Mouse (Mus musculus) frontal cortex, adult (tissue): ENCODE results near the gene Elf2.

Source experiments
- ATAC-seq: cut with Nextera tagmentation; 2 replicates; pipeline ENCODE4 v1.9.2; 2017; ENCODE audit warnings: mild to moderate bottlenecking, moderate library complexity, mixed read lengths; ENCODE audit not compliant: low TSS enrichment

Gene Elf2

DNA sequence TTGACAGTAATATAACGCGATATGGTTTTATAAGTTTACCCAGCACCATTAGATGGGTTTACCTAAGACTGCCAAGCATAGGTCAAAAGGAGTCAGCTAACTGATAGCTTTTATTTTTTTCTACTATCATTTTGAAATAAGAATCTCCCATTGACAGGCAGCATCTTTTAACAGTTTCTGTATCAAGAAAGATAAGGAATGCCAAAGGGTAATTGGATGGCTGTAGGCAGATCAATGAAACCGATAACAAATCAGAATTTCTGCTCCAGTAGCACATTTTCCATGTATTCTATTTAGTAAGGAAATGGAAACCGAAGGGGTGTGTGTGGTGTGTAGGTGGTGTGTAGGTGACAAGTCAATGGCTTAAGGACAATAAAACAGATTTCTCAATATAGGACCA lies 62.0 kb downstream of the Elf2 start:
- no peak for ATAC-seq

DNA sequence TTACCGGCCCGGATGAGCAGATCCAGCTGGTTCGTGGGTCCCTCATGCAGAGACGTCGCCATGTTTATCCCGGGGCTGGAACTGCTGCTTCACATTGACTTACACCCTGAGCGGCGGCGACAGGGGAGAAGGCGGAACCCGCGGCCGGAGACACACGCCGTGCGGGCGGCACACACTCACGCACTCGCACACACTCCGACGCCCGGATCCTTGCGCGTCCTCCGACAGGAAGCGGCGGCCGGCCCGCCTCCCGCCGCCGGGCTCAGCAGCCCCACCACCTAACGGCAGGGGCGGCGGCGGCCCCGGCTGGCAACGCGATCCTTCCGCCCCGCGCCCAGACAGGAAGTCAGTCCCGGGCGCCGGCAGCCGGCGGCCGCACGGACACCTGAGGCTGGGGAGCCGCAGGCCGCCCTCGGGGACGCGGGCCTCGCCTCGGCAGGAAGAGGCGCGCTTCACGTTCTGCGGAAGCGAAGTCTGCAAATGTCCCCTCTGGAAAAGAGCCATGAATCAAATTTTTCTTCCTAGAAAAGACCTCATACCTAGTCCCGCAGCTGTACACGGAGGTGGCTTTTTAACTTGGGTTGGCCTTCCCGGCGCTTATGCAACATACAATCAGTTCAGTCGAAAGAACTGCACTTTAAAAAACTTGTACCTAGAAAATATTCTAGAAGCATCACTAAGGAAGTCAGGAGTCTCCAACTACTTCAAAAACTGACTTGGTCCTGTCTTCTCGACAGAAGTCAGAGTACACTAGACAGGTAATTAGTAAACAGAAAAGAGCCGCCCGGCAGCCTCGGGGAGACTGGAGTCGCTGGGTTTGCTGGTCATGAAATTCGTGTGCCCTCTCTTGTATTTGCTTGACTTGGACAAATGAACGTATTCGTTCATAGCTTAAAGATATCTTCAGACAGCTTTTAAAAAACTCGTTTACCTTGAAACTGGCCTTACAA lies 63.0 kb downstream of the Elf2 start:
- ATAC-seq: peak; percentile 78

DNA sequence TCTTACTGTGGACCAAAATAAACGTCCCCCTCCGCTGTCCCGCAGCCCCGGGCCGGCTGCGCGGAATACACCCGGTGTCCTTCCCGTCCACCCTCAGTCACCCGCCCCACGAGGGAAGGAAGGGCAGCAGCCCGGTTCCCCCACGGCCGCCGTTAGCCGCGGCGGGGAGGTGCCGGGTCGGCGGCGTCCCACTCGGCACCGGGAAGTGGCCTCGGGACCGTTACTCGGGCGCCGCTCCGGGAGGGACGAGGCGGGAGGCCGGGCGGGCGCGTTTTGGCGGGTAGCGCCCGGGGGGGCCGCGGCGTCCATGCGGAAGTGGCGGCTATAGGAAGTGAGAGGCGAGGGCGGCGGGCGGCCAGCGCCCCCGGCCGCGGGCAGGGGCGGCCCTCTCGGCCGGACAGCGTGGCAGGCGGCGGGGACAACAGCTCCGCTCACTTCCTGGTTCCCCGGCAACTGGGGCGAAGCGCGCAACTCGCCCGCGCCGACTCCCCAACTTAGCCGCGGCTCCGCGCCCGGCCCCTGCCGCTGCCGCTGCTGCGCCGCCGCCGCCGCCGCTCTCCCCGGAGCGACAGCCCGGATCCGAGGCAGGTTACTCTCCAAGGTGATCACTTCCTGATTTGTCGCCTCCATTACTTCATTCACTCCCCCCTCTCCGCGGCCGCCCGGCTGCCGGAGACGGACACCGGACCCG lies 63.9 kb downstream of the Elf2 start:
- peak; percentile 40 for ATAC-seq

DNA sequence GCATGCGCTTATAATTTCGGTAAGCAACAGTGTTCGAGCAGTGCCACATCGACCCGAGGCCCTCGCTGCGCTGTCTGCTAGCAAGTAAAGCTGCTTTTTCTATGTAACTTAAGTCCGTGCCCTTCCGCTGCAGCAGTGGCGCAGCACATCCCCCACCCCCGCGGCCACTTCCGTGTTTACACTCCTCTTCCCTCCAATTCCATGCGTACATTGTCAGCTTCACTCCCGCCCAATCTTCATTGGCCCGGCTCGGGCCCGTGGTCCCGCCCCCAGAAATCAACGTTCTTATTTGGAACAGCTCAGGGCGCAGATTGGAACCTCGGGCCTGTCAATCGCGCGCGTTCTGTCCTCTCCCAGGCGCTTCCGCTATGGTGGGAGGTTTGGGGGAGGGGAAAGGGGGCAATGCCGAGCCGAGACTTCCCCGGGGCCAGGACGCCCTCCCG lies 64.5 kb downstream of the Elf2 start:
- peak; percentile 94 for ATAC-seq

DNA sequence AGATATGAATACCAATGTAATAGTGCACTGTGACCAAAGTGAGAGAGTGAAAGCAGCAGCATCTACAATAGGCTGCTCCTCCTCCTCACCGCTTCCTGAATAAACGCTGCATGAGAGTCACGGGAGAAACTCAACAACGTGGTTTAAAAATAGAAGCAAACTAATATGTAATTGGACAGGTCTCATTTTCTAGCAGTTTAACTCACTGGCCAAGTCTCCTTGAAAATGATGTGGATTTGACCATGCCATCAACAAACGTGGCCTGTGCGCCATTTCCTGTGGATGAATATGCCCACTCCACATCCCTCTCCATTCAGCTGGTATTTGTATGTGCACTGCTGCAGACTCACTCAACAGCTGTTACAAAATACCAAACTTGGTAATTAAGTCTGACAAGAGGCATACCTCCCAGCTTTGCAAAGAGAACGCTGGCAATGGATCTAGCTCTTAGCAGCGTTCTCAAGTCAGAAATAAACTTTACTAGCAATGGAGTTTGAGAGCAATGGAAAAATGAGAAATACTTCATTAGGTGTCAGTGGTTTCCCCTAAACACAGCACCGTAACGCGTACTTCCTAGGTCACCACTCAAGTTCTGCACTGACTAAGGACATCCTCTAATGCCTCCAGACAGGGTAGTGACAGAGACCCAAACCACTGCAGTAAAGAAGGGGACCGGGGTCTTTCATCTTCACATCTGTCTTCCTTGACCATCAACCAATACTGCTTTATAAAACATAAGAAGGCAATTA lies 70.2 kb downstream of the Elf2 start:
- no peak for ATAC-seq

DNA sequence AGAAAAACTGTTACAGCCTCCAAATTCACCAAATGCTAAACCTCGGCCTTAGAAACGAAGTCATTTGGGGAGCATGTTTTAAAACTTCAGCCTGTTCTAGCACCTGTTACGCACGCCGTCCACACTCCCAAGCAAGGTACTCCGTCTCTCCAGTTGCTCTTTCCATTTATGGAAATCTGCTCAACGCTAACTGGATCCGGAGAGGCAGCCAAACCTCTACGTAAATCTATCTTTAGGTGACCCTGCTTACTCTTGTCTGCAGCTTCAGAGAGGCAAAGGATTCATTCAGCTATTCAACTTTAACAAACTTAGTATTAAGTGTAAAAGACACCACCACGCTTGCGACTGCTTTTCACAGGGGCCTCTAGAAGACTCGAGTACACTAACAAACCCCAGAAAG lies 72.0 kb downstream of the Elf2 start:
- no peak for ATAC-seq

DNA sequence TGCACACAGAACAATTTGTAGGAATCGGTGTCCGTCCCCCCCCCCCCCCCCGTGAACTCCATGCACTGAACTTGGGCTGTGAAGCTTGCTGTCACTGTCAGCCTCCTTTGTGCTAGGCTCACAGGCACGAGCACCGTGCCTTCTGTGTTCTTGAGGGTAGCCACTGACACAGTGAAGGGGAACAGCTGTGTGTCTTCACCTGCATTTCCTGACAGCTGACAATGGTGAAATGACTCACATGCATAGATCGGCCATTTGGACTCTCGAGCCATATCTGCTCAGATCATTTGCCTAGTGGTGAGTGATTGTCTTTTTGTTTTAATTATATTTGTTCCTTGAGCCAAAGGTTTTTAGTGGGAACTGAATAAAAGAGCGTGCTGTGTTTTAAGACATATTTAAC lies 77.5 kb downstream of the Elf2 start:
- ATAC-seq: no peak

DNA sequence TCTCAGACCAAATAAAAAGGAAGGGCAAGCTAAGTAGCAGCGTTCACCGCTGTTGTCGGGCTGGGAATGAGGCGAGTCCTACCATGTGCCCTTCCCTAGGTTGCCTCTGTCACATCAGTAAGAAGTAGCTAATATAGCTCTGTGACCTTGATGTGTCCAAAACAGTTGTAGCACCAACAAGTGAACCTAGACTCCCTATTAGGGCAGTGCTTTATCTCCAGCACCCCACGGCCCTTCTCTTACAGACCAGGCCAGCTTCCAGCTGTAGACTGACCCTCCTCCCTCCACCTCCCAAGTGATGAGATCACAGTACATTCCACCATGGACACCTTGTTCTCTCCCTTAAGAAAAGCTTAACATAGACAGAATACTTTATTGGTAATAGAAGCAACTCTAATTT lies 82.4 kb downstream of the Elf2 start:
- no peak for ATAC-seq

DNA sequence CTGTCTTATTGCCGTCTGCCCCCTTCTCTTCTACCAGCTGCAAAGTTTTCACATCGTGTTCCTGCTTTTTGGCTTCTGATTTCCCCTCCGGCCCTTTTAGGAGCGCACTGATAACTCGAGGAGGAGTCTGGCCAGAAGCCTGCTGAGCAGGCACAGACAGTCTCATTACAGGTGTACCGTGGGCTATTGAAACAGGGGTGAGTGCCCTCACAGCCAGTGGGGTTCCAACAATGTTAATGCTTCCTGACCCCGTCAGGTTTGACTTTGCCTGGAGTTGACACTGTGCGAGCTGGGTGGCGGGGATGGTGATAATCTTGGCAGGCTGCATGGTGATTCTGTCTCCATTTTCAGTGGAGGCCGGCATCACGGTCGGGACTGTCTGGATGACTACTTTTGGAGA lies 84.0 kb downstream of the Elf2 start:
- ATAC-seq: no peak

- ATAC-seq: no peak
These were observed 85.7 kb downstream of the Elf2 start for GRCm38 (mm10) chr3:51254784-51255183.

DNA sequence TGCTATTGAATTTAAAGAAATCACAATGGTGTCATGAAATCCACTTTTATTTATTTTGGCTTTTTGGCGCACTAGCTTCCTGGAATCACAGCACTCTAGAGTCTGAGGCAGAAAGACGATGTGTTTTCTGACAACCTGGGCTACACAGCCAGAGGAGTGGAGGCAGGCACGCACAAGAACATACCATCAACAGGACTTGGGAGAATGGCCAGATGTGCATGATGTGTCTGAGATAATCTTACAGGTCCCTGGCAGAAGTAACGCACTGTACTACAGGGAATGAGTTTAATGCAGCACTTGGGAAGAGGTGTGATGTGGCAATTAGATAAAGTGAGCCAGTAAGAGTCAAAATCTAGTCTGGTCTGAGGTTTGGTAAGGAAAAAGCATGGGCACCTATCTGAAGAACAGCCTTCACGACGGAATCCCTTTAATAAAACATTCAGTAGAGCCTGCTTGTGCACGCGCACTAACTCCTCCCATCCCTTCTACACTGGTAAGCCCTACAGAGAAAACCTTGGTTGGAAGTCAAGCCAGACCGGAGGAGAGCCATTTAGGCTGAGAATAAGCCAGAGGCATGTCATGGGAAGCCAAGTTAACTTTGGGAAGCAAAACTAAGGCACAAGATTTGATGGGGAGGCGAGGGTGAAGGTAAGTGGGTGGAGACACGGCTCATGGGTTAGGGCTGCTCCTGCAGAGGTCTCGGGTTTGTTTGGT lies 87.6 kb downstream of the Elf2 start:
- ATAC-seq: no peak

DNA sequence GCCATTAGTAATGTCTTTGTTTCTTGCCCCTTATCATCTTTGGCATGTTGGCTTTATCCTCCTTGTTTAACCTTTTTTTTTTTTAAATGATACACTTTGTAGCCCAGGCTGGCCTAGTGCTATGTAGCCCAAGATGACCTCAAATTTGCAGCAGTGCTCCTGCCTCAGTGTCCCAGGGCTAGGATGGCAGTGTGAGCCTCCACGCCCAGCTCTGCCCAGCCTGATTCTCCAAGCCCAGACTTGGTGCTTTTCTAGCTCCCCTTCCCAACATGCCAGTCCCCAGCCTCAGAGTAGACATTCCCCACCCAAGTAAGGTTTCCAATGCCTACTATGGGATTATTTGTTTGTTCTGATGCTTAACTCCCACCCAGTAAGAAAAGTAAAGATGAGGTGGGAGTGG lies 88.2 kb downstream of the Elf2 start:
- no peak for ATAC-seq

- ATAC-seq: peak; percentile 56; the same call in 1 of the 2 replicates
These were observed 89.4 kb downstream of the Elf2 start for GRCm38 (mm10) chr3:51251057-51251456.

DNA sequence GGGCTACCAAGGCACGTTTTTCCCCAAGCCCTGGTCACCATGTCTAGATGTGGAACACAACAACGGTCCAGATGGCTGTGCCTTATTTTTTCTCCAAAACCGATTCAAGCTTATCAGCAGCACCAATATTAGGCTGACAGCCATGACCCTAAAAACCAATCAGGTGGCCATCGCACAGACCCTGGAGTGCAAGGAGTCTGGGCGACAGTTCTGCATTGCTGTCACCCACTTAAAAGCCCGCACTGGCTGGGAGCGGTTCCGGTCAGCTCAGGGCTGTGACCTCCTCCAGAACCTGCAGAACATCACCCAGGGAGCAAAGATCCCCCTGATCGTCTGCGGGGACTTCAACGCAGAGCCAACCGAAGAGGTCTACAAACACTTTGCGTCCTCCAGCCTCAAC lies 90.6 kb downstream of the Elf2 start:
- no peak for ATAC-seq

DNA sequence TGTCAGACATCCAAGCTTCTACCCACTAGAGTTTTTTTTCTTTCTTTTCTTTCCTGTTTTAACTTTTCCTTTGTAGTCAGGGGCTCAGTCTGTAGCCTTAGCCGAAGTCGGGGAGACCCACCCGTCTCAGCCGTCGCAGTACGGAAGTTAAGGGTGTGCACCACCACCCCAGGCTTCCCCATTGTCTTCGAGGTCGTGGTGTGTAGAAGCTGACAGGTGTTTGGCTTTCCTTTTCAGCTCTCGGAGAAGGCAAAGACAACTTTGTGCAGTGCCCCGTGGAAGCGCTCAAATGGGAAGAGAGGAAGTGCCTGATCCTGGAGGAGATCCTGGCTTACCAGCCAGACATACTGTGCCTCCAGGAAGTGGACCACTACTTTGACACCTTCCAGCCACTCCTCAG lies 91.0 kb downstream of the Elf2 start:
- ATAC-seq: no peak

DNA sequence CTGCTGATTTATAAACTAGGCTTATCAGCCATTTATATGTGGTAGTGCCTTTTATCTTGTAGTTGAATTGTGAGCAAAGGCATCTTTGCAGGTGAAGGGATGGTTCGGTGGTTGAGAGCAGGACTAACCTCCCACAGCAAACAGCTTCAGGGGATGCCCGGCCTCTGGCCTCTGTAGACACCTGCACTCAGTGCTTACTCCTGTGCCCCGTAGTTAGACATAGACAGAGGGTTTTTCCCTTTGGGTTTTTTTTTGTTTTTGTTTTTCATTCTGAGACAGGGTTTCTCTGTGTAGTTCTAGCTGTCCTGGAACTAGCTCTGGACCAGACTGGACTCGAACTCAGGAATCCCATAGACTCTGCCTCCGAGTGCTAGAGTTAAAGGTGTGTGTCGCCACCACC lies 91.9 kb downstream of the Elf2 start:
- no peak for ATAC-seq

- no peak for ATAC-seq
These were observed 92.8 kb downstream of the Elf2 start for GRCm38 (mm10) chr3:51247704-51248103.

GRCm38 (mm10) chr3:51239541-51239940 lies 100.9 kb downstream of the Elf2 start:
- ATAC-seq: no peak

- ATAC-seq: no peak
These were observed 101.9 kb downstream of the Elf2 start for GRCm38 (mm10) chr3:51238515-51238914.

- ATAC-seq: peak; percentile 67
These were observed 105.8 kb downstream of the Elf2 start for GRCm38 (mm10) chr3:51234752-51235055.

- peak; percentile 89 for ATAC-seq
These were observed 106.3 kb downstream of the Elf2 start for GRCm38 (mm10) chr3:51233918-51234751.
